Mouse (Mus musculus) kidney, postnatal 25 days (tissue): ENCODE results near the gene Gdpd1.

ENCODE experiments used
- DNase-seq, 2 experiments: peaks; one replicate each; pipeline ENCODE4 v3.0.0; 2021; ENCODE audit warnings: mixed read lengths in 2 of 2

Gdpd1 gene

DNA sequence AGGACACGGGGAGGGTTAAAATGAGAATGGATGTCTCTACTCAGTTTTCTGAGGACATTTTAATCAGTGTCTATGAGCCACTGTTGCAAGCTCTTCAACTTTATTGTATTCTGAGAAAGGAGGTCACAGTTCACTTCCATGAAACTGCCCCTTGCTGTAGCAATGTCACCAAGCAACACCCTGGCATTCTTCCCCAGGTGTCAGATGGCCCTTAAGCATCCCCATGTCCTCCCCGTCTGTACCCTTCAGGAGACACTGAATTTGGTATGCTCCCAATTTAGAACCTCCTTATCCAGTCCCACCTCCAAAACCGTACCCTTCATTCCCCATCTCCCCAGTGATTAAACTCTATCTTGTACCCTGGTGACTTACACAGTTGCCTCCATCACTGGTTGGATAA is 88.9 kb downstream of the Gdpd1 start:
- no peak for DNase-seq
